Mouse (Mus musculus) embryonic facial prominence, embryonic 11.5 days (tissue): ENCODE data around the gene Npas3. TPM values are rescaled to one million over a fixed set of nuclear protein-coding genes. Genes with fewer than 3 reads are reported as not detected.

ENCODE experiments used
- ATAC-seq: fragments of 200-750 bp; cut with Nextera tagmentation; replicated peaks from 2 replicates; pipeline ENCODE4 v1.8.0; 2017; ENCODE audit warnings: low read depth; ENCODE audit not compliant: insufficient number of reproducible peaks, low FRiP score, low TSS enrichment
- DNase-seq: peaks from one replicate; pipeline ENCODE4 v3.0.0-alpha.2; 2015; ENCODE audit warnings: low spot score
- H3K27ac ChIP-seq: fragments of 300-500 bp; sonication (generic); replicated peaks from 2 replicates; pipeline ENCODE4 v1.5.1; 2014; ENCODE audit warnings: mild to moderate bottlenecking, low read depth, low read length, control low read depth
- H3K27me3 ChIP-seq: fragments of 300-500 bp; sonication (generic); 2 replicates; pipeline ENCODE4 v1.6.1; 2014; ENCODE audit warnings: mild to moderate bottlenecking, low read length, moderate library complexity, mixed read lengths; ENCODE audit not compliant: control insufficient read depth, insufficient read depth
- H3K36me3 ChIP-seq: fragments of 300-500 bp; sonication (generic); replicated peaks from 2 replicates; pipeline ENCODE4 v1.6.1; 2014; ENCODE audit warnings: low read depth, mild to moderate bottlenecking, low read length, moderate library complexity, mixed read lengths; ENCODE audit not compliant: control insufficient read depth, insufficient read depth
- H3K4me1 ChIP-seq: fragments of 300-500 bp; sonication (generic); 2 replicates; pipeline ENCODE4 v1.6.1; 2014; ENCODE audit warnings: low read length, mixed read lengths; ENCODE audit not compliant: control insufficient read depth, insufficient read depth
- H3K4me2 ChIP-seq: fragments of 300-500 bp; sonication (generic); 2 replicates; pipeline ENCODE4 v1.6.1; 2014; ENCODE audit warnings: low read depth, mild to moderate bottlenecking, control low read depth, low read length, moderate library complexity
- H3K4me3 ChIP-seq: fragments of 300-500 bp; sonication (generic); 2 replicates; pipeline ENCODE4 v1.5.1; 2014; ENCODE audit warnings: low read depth, low read length, control low read depth
- H3K9ac ChIP-seq: fragments of 300-500 bp; sonication (generic); replicated peaks from 2 replicates; pipeline ENCODE4 v1.6.1; 2014; ENCODE audit warnings: mild to moderate bottlenecking, control low read depth, low read length
- H3K9me3 ChIP-seq: fragments of 300-500 bp; sonication (generic); replicated peaks from 2 replicates; pipeline ENCODE4 v1.6.1; 2016; ENCODE audit warnings: mild to moderate bottlenecking, low read length, inconsistent platforms, mixed read lengths; ENCODE audit not compliant: control insufficient read depth
- WGBS: fragments of 180-500 bp; shearing (Covaris S2); extraction: QIAGEN DNeasy Blood & Tissue Kit; methylation state at CpG from one replicate; pipeline ENCODE4 v1.1.7; 2014; 5-methylcytosine and 5-hydroxymethylcytosine counted together
- polyA plus RNA-seq: library from polyadenylated mRNA; unstranded; fragments of >200 nt; fragmentation: Nextera tagmentation; extraction: Ambion mirVana; gene quantifications from 2 replicates; pipeline ENCODE4 v1.2.1, GENCODE M21; 2014

Npas3 gene
- polyA plus RNA-seq, 1 experiment from 2014 or later = 5.0 TPM

- Histone ChIP-seq H3K27ac (no peak overlapping the region), H3K9me3 (no peaks in the 10 kb centered on the region), H3K4me3 (no peak overlapping the region), H3K4me2 (no peak overlapping the region), H3K27me3 (no peaks in the 10 kb centered on the region), H3K4me1 (no peaks in the 10 kb centered on the region), H3K9ac (no peak overlapping the region), H3K36me3 (no peaks in the 10 kb centered on the region)
- ATAC-seq (no peak), DNase-seq (no peak)
- 73% methylated on average over 4 of the region's 4 CpGs for WGBS
Observed at GRCm38 (mm10) chr12:54005546-54005945, 757.1 kb downstream of the Npas3 start.

- H3K36me3 ChIP-seq = no peaks in the 10 kb centered on the region
- H3K9ac ChIP-seq = no peak overlapping the region
- ATAC-seq = no peak
- H3K4me2 ChIP-seq = no peak overlapping the region
- H3K27me3 ChIP-seq = no peaks in the 10 kb centered on the region
- no peaks in the 10 kb centered on the region for H3K4me1 ChIP-seq
- H3K4me3 ChIP-seq = no peak overlapping the region
- DNase-seq = no peak
- H3K27ac ChIP-seq = no peak overlapping the region
- no peaks in the 10 kb centered on the region for H3K9me3 ChIP-seq
Observed at GRCm38 (mm10) chr12:54015304-54015703, 766.8 kb downstream of the Npas3 start.

GRCm38 (mm10) chr12:54017949-54018348 is 769.5 kb downstream of the Npas3 start:
- DNase-seq (no peak), ATAC-seq (no peak)
- H3K4me3 ChIP-seq = no peak overlapping the region
- H3K27ac ChIP-seq = no peak overlapping the region
- no peaks in the 10 kb centered on the region for H3K27me3 ChIP-seq
- H3K9ac ChIP-seq = no peak overlapping the region
- H3K4me1 ChIP-seq = no peaks in the 10 kb centered on the region
- H3K36me3 ChIP-seq = no peaks in the 10 kb centered on the region
- 88% methylated on average over 8 of the region's 8 CpGs for WGBS
- no peak overlapping the region for H3K4me2 ChIP-seq
- H3K9me3 ChIP-seq = no peaks in the 10 kb centered on the region

GRCm38 (mm10) chr12:54019979-54020378 is 771.5 kb downstream of the Npas3 start:
- no peak overlapping the region for H3K4me3 ChIP-seq

GRCm38 (mm10) chr12:54034666-54035346 is 786.3 kb downstream of the Npas3 start:
- no peaks in the 10 kb centered on the region for H3K27me3 ChIP-seq
- peak; percentile 72 for DNase-seq
- no peak overlapping the region for H3K4me2 ChIP-seq
- no peaks in the 10 kb centered on the region for H3K36me3 ChIP-seq
- no peaks in the 10 kb centered on the region for H3K9me3 ChIP-seq
- H3K27ac ChIP-seq = peak overlapping the region; percentile 22; the same call in 1 of the 2 replicates
- H3K4me1 ChIP-seq = peaks cover 6% of the 10 kb centered on the region; the same call in 1 of the 2 replicates
- WGBS = 11% methylated on average over 8 of the region's 8 CpGs
- ATAC-seq = peak; percentile 92
- H3K9ac ChIP-seq = peak overlapping the region; percentile 26; the same call in 1 of the 2 replicates
- no peak overlapping the region for H3K4me3 ChIP-seq

More at GRCm38 (mm10) chr12:54019979-54020378, 771.5 kb downstream of the Npas3 start:
- Histone ChIP-seq H3K27ac (no peak overlapping the region), H3K4me2 (no peak overlapping the region), H3K4me1 (no peaks in the 10 kb centered on the region), H3K9ac (no peak overlapping the region), H3K27me3 (no peaks in the 10 kb centered on the region), H3K36me3 (no peaks in the 10 kb centered on the region), H3K9me3 (no peaks in the 10 kb centered on the region)
- DNase-seq (no peak), ATAC-seq (no peak)
- WGBS = 95% methylated on average over 8 of the region's 8 CpGs

GRCm38 (mm10) chr12:54037602-54038001 is 789.1 kb downstream of the Npas3 start:
- H3K4me1 ChIP-seq = peaks cover 6% of the 10 kb centered on the region; the same call in 1 of the 2 replicates
- DNase-seq (no peak), ATAC-seq (no peak)
- no peak overlapping the region for H3K4me3 ChIP-seq
- no peak overlapping the region for H3K4me2 ChIP-seq
- 90% methylated on average over 3 of the region's 3 CpGs for WGBS
- H3K9me3 ChIP-seq = no peaks in the 10 kb centered on the region
- H3K9ac ChIP-seq = no peak overlapping the region
- H3K36me3 ChIP-seq = no peaks in the 10 kb centered on the region
- no peak overlapping the region for H3K27ac ChIP-seq
- no peaks in the 10 kb centered on the region for H3K27me3 ChIP-seq

GRCm38 (mm10) chr12:54042996-54043544 is 794.6 kb downstream of the Npas3 start:
- DNase-seq (peak; percentile 35), ATAC-seq (no peak)
- Histone ChIP-seq H3K4me3 (no peak overlapping the region), H3K4me1 (no peaks in the 10 kb centered on the region), H3K9ac (no peak overlapping the region), H3K4me2 (no peak overlapping the region), H3K27ac (no peak overlapping the region), H3K27me3 (no peaks in the 10 kb centered on the region), H3K36me3 (no peaks in the 10 kb centered on the region), H3K9me3 (no peaks in the 10 kb centered on the region)
- whole genome bisulfite sequencing = 53% methylated on average over 9 of the region's 9 CpGs

GRCm38 (mm10) chr12:54044606-54045334 is 796.3 kb downstream of the Npas3 start:
- DNase-seq (no peak), ATAC-seq (no peak)
- Histone ChIP-seq H3K9ac (no peak overlapping the region), H3K27me3 (no peaks in the 10 kb centered on the region), H3K9me3 (no peaks in the 10 kb centered on the region), H3K4me1 (no peaks in the 10 kb centered on the region), H3K4me3 (no peak overlapping the region), H3K36me3 (no peaks in the 10 kb centered on the region), H3K27ac (no peak overlapping the region), H3K4me2 (no peak overlapping the region)
- WGBS = 74% methylated on average over 15 of the region's 15 CpGs
